17 mouse cellular contexts compared by ENCODE assay signal in the genomic region with DNA sequence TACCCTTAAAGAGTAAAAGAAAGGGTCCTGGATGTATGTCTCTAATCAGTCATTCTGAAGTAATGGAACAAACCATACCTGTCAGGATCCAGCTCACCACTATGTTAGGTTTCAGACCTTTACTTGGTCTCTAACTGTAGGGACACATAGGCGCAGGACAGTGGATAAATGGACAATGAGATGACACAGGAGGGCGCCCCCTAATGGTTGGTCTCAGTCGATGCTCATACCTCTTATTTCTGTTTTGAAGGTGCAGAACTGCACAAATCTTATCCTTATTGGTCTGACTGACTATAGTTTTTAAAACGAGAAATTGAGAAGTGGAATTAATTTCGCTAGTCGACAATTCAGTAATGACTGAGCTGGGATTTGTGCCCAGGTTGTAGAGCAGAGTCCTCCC.
DNase-seq lines count a peak whose midpoint lies in the region; ATAC-seq and TF ChIP-seq lines count a peak whose summit lies in the region.
"Had no signal": no experiment of that assay in that cellular context is flagged by ENCODE, and none has a peak within 500 bp of the region (broad histone marks: within the 10 kb centered on the region; RNA-seq: fewer than 3 reads in every experiment).

No protein-coding gene starts in this region.

- H3K9ac ChIP-seq in intestine, postnatal 0 days (ENCODE audit: low read depth, low read length), result no peak overlapping the region
- H3K9ac ChIP-seq in intestine, embryonic 16.5 days (ENCODE audit: low read depth, low read length), result no peak overlapping the region
- H3K9ac ChIP-seq in lung, postnatal 0 days (replicated peaks; ENCODE audit: low read depth), result no peak overlapping the region
- H3K9ac ChIP-seq: forebrain, embryonic 15.5 days; kidney, embryonic 15.5 days; limb, embryonic 13.5 days; midbrain, embryonic 15.5 days had no signal

- no peak for ATAC-seq in intestine, postnatal 0 days
- no peak for ATAC-seq in intestine, embryonic 16.5 days
- ATAC-seq in lung, postnatal 0 days, result no peak
- ATAC-seq: forebrain, embryonic 15.5 days; midbrain, embryonic 15.5 days had no signal

- no peaks in the 10 kb centered on the region for H3K9me3 ChIP-seq in intestine, postnatal 0 days (ENCODE audit: control insufficient read depth)
- H3K9me3 ChIP-seq in intestine, embryonic 16.5 days (ENCODE audit: control insufficient read depth, low read length), result no peaks in the 10 kb centered on the region
- H3K9me3 ChIP-seq in lung, postnatal 0 days (ENCODE audit: low read length), result no peaks in the 10 kb centered on the region
- H3K9me3 ChIP-seq: forebrain, embryonic 15.5 days; kidney, embryonic 15.5 days; limb, embryonic 13.5 days; midbrain, embryonic 15.5 days had no signal

- H3K4me2 ChIP-seq in intestine, postnatal 0 days (replicated peaks; ENCODE audit: low read depth), result no peak overlapping the region
- H3K4me2 ChIP-seq in intestine, embryonic 16.5 days (ENCODE audit: low read depth, low read length), result no peak overlapping the region
- H3K4me2 ChIP-seq in lung, postnatal 0 days (replicated peaks; ENCODE audit: low read depth, low read length), result no peak overlapping the region
- H3K4me2 ChIP-seq: forebrain, embryonic 15.5 days; kidney, embryonic 15.5 days; limb, embryonic 13.5 days; midbrain, embryonic 15.5 days had no signal

- peak; percentile 50 for TF ChIP-seq CTCF in intestine, postnatal 0 days (IDR thresholded peaks at IDR 0.05; ENCODE audit: low read depth)
- TF ChIP-seq CTCF in lung, postnatal 0 days (IDR thresholded peaks at IDR 0.05), result peak; percentile 34

- no peaks in the 10 kb centered on the region for H3K4me1 ChIP-seq in intestine, postnatal 0 days (replicated peaks; ENCODE audit: control insufficient read depth, insufficient read depth, low read length)
- no peaks in the 10 kb centered on the region for H3K4me1 ChIP-seq in intestine, embryonic 16.5 days (ENCODE audit: control insufficient read depth, insufficient read depth, low read length)
- no peaks in the 10 kb centered on the region for H3K4me1 ChIP-seq in lung, postnatal 0 days (ENCODE audit: insufficient read depth, low read depth, low read length)
- H3K4me1 ChIP-seq: limb, embryonic 13.5 days had no signal

- H3K27ac ChIP-seq in intestine, postnatal 0 days (ENCODE audit: low read depth, low read length), result no peak overlapping the region
- no peak overlapping the region for H3K27ac ChIP-seq in intestine, embryonic 16.5 days (ENCODE audit: low read length)
- H3K27ac ChIP-seq in lung, postnatal 0 days (ENCODE audit: low read length), result no peak overlapping the region
- H3K27ac ChIP-seq: forebrain, embryonic 15.5 days; kidney, embryonic 15.5 days; limb, embryonic 13.5 days; midbrain, embryonic 15.5 days had no signal

- TF ChIP-seq EP300 in lung, postnatal 0 days (IDR thresholded peaks at IDR 0.05), result no peak

- no peaks in the 10 kb centered on the region for H3K36me3 ChIP-seq in intestine, postnatal 0 days (ENCODE audit: control insufficient read depth, insufficient read depth)
- H3K36me3 ChIP-seq in intestine, embryonic 16.5 days (ENCODE audit: control insufficient read depth, insufficient read depth, low read length), result no peaks in the 10 kb centered on the region
- H3K36me3 ChIP-seq in lung, postnatal 0 days (ENCODE audit: insufficient read depth, low read length), result no peaks in the 10 kb centered on the region
- H3K36me3 ChIP-seq: forebrain, embryonic 15.5 days; kidney, embryonic 15.5 days; limb, embryonic 13.5 days; midbrain, embryonic 15.5 days had no signal

- H3K27me3 ChIP-seq in intestine, postnatal 0 days (replicated peaks; ENCODE audit: control insufficient read depth, insufficient read depth, low read length), result no peaks in the 10 kb centered on the region
- H3K27me3 ChIP-seq in intestine, embryonic 16.5 days (replicated peaks; ENCODE audit: control insufficient read depth, insufficient read depth, low read length), result no peaks in the 10 kb centered on the region
- H3K27me3 ChIP-seq in lung, postnatal 0 days (replicated peaks; ENCODE audit: insufficient read depth, low read length), result no peaks in the 10 kb centered on the region
- H3K27me3 ChIP-seq: forebrain, embryonic 15.5 days; kidney, embryonic 15.5 days; midbrain, embryonic 15.5 days had no signal

- no peak overlapping the region for H3K4me3 ChIP-seq in intestine, postnatal 0 days (ENCODE audit: low read depth, low read length)
- no peak overlapping the region for H3K4me3 ChIP-seq in intestine, embryonic 16.5 days (ENCODE audit: low read length)
- no peak overlapping the region for H3K4me3 ChIP-seq in lung, postnatal 0 days (ENCODE audit: low read depth, low read length)
- H3K4me3 ChIP-seq: erythroblast, embryonic 14.5 days; forebrain, embryonic 15.5 days; kidney, embryonic 15.5 days; limb, embryonic 13.5 days; midbrain, embryonic 15.5 days had no signal

- 71% methylated on average over 6 of the region's 6 CpGs for WGBS in intestine, postnatal 0 days
- 82% methylated on average over 6 of the region's 6 CpGs for WGBS in intestine, embryonic 16.5 days
- 72% methylated on average over 6 of the region's 6 CpGs for WGBS in lung, postnatal 0 days

- DNase-seq in lung, postnatal 0 days (ENCODE audit: low spot score), result no peak
- DNase-seq in lung, postnatal 4 days, result no peak
- peak; percentile 14 for DNase-seq in R1 (ENCODE audit: low read depth, low spot score)
- DNase-seq in kidney, postnatal 25 days, result no peak
- DNase-seq in urinary bladder, adult 2 months (ENCODE audit: low spot score), result no peak
- DNase-seq: cerebellum, adult 11-12 months; cerebellum, postnatal 36 days; heart, postnatal 4 days; retina, postnatal 1 day; right cerebral cortex, postnatal 4 days had no signal
